Mouse (Mus musculus) midbrain, embryonic 15.5 days (tissue): ENCODE data around the gene Adamts14. TPM values are rescaled to one million over a fixed set of nuclear protein-coding genes. Genes with fewer than 3 reads are reported as not detected.

Experiments used
- ATAC-seq: fragments of 200-750 bp; cut with Nextera tagmentation; replicated peaks from 2 replicates; pipeline ENCODE4 v1.8.0; 2017; ENCODE audit warnings: moderate TSS enrichment
- H3K27ac ChIP-seq: fragments of 300-500 bp; sonication (generic); 2 replicates; pipeline ENCODE4 v1.5.1; 2015; ENCODE audit warnings: mild to moderate bottlenecking, inconsistent platforms
- H3K27me3 ChIP-seq: fragments of 300-500 bp; sonication (generic); replicated peaks from 2 replicates; pipeline ENCODE4 v1.6.1; 2015; ENCODE audit warnings: inconsistent platforms
- H3K36me3 ChIP-seq: fragments of 300-500 bp; sonication (generic); replicated peaks from 2 replicates; pipeline ENCODE4 v1.6.1; 2015; ENCODE audit warnings: inconsistent platforms
- H3K4me1 ChIP-seq: fragments of 300-500 bp; sonication (generic); 2 replicates; pipeline ENCODE4 v1.6.1; 2015; ENCODE audit warnings: inconsistent platforms
- H3K4me2 ChIP-seq: fragments of 300-500 bp; sonication (generic); 2 replicates; pipeline ENCODE4 v1.6.1; 2015; ENCODE audit warnings: inconsistent platforms, mild to moderate bottlenecking, moderate library complexity
- H3K4me3 ChIP-seq: fragments of 300-500 bp; sonication (generic); 2 replicates; pipeline ENCODE4 v1.5.1; 2015; ENCODE audit warnings: mild to moderate bottlenecking, inconsistent platforms
- H3K9ac ChIP-seq: fragments of 300-500 bp; sonication (generic); 2 replicates; pipeline ENCODE4 v1.6.1; 2015; ENCODE audit warnings: mild to moderate bottlenecking, inconsistent platforms
- H3K9me3 ChIP-seq: fragments of 300-500 bp; sonication (generic); 2 replicates; pipeline ENCODE4 v1.6.1; 2016; ENCODE audit warnings: inconsistent platforms
- WGBS: fragments of 180-500 bp; shearing (Covaris S2); methylation state at CpG from one replicate; pipeline ENCODE4 v1.1.7; 2015; ENCODE audit warnings: mixed read lengths; 5-methylcytosine and 5-hydroxymethylcytosine counted together
- polyA plus RNA-seq: library from polyadenylated mRNA; unstranded; fragments of >200 nt; fragmentation: Nextera tagmentation; extraction: Ambion mirVana; gene quantifications from 2 replicates; pipeline ENCODE4 v1.2.1, GENCODE M21; 2015

Gene Adamts14
- polyA plus RNA-seq, 1 experiment from 2014 or later = 0.43 TPM

DNA sequence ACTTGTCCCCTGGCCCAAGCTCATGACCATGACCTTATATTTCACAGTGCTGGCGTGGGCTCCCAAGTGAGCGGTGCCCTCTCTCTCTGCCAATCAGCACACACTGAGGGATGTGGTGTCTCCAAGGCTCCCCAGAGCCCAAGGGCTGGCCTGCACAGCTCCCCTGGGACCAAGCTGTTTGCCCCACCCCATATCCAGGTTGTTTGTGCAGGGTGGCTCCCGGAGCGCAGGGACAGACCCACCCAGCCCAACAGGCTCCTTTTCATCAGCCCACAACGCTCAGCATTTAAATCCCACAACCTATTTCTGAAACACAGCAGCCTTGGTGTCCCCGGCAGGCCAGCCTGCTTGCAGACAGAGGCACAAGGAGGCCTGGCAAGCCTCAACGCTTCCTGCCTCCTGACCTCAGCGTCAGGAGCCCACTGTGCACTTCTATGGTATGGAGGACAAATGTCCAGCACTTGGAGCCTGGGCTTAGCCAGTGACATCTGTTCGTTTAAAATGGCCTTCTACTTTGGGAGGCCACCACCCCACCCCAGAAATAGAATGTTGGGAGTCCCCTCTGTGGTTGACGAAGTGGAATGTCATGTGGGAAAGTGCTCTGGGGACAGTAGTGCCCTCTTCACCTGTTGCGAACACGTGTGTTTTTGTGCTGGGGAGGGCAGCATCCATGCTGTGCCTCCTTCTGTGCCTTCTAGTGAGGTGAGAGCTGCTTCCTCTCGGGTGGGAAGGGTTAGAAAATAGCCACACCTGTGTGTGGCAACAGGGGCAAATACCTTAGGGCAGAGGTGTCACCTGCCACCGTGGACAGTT lies 32.9 kb downstream of the Adamts14 start:
- 75% methylated on average over 14 of the region's 14 CpGs for WGBS
- H3K4me1 ChIP-seq = no peaks in the 10 kb centered on the region
- no peaks in the 10 kb centered on the region for H3K36me3 ChIP-seq
- no peak overlapping the region for H3K27ac ChIP-seq
- H3K4me3 ChIP-seq = no peak overlapping the region
- no peaks in the 10 kb centered on the region for H3K27me3 ChIP-seq
- H3K9me3 ChIP-seq = no peaks in the 10 kb centered on the region
- H3K9ac ChIP-seq = no peak overlapping the region
- H3K4me2 ChIP-seq = no peak overlapping the region
- no peak for ATAC-seq

DNA sequence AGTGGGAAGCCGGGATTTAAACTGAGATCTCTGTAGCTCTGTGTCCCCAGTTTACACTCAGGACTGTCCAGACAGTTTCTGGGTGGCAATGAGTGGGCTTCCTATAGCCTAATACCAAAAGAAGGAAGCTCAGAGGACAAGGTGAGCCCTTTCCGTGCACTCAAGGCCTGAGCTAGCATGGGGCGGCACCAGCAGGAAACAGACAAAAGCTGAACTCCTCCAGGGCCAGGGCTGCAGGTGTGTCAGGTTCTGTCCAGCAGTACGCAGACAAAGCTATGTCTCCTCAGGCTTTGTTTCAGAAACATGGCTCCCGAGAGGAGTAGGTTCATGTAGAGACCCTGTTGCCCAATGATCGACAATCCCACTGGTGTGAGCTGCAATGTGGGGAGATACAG lies 35.9 kb downstream of the Adamts14 start:
- no peaks in the 10 kb centered on the region for H3K36me3 ChIP-seq
- ATAC-seq = no peak
- no peaks in the 10 kb centered on the region for H3K9me3 ChIP-seq
- no peak overlapping the region for H3K9ac ChIP-seq
- H3K4me2 ChIP-seq = no peak overlapping the region
- H3K4me1 ChIP-seq = no peaks in the 10 kb centered on the region
- no peak overlapping the region for H3K27ac ChIP-seq
- H3K4me3 ChIP-seq = no peak overlapping the region
- no peaks in the 10 kb centered on the region for H3K27me3 ChIP-seq
- WGBS = 77% methylated on average over 6 of the region's 6 CpGs

DNA sequence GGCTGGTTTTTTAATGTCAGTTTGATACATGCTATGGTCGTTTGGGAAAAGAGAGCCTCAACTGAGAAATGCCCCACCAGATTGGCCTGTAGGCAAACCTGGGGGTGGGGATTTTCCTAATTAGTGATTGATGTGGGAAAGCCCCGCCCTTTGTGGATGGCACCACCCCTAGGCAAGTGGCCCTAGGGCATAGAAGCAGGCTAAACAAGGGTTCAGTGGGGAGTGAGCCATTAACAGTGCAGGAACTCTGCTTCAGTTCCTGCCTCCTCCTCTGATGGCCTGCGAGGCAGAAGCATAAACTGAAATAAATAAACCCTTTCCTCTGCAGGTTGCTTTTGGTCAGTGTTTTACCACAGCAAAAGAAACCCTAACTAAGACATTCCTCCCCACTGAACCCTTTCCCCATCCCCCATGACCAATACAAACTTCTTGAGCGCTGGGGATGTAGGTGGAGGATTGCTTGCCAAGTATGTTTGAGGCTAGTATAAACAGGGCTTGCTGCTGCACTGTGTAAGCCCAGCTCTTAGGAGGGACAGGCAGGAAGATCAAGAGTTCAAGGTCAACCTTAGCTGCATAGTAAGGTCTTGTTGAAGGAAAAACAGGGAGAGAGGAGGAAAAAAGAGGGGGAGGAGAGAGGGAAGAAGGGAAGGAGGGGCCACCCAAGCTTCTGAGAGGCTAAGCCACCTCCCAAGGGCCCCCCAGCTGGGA lies 36.4 kb downstream of the Adamts14 start:
- H3K27me3 ChIP-seq = no peaks in the 10 kb centered on the region

DNA sequence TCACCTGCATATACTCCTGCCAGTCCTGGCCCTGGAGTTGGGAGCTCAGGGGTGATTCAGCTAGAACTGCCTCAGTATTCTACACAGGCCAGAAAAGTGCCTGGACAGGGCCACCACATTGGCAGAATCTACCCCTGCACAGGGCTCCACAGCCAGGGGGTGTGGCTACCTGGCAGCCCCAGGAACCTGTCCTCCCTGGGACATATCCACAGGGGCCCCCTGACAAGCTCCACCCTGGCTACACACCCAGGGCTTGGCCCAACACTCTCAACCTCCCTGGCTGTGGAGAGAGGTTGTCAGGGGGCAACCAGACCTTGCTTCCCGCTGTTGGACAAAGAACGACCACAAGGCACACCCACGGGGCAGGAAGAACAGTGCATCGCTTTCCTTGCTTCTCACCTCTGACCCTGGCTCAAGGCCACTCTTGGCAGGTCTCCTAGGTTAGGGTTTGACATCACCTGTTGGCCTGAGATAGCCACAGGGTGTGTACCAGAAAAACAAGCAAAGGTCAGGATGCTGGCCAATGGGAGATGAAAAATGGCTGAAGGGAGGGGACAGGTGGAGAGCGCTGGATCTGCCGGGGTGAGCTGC lies 37.5 kb downstream of the Adamts14 start:
- Histone ChIP-seq H3K4me3 (no peak overlapping the region), H3K9ac (no peak overlapping the region), H3K4me1 (no peaks in the 10 kb centered on the region), H3K36me3 (no peaks in the 10 kb centered on the region), H3K27me3 (no peaks in the 10 kb centered on the region), H3K27ac (no peak overlapping the region), H3K9me3 (no peaks in the 10 kb centered on the region), H3K4me2 (no peak overlapping the region)
- no peak for ATAC-seq
- WGBS = 88% methylated on average over 6 of the region's 6 CpGs

More for the DNA sequence above, 36.4 kb downstream of the Adamts14 start:
- no peaks in the 10 kb centered on the region for H3K36me3 ChIP-seq
- no peak overlapping the region for H3K4me2 ChIP-seq
- H3K4me1 ChIP-seq = no peaks in the 10 kb centered on the region
- no peak overlapping the region for H3K27ac ChIP-seq
- no peak overlapping the region for H3K9ac ChIP-seq
- H3K9me3 ChIP-seq = no peaks in the 10 kb centered on the region
- WGBS = 68% methylated on average over 4 of the region's 4 CpGs
- no peak for ATAC-seq
- H3K4me3 ChIP-seq = no peak overlapping the region

DNA sequence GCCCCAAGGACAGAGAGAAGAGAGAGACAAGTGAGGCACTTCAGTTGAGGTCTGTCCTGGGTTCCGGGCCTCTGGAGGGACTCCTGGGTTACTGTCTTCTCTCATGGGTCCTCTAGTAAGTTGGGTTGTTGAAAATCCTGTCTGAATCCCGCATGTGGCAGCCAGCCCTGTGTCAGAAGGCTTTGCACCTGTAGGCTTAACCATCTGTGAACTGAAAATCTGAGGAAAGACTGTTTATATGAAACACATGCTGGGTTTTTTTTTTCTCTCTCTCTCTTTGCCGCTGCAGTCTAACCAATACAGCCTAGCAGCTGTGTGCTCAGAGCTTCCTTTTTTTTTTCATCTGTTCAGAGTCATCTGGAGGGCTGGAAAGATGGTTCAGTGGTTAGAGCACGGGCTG lies 38.9 kb downstream of the Adamts14 start:
- no peaks in the 10 kb centered on the region for H3K9me3 ChIP-seq
- no peak for ATAC-seq
- H3K36me3 ChIP-seq = no peaks in the 10 kb centered on the region
- 87% methylated on average over 4 of the region's 4 CpGs for WGBS
- no peaks in the 10 kb centered on the region for H3K4me1 ChIP-seq
- no peak overlapping the region for H3K9ac ChIP-seq
- no peak overlapping the region for H3K4me2 ChIP-seq
- no peak overlapping the region for H3K27ac ChIP-seq
- no peaks in the 10 kb centered on the region for H3K27me3 ChIP-seq
- no peak overlapping the region for H3K4me3 ChIP-seq

DNA sequence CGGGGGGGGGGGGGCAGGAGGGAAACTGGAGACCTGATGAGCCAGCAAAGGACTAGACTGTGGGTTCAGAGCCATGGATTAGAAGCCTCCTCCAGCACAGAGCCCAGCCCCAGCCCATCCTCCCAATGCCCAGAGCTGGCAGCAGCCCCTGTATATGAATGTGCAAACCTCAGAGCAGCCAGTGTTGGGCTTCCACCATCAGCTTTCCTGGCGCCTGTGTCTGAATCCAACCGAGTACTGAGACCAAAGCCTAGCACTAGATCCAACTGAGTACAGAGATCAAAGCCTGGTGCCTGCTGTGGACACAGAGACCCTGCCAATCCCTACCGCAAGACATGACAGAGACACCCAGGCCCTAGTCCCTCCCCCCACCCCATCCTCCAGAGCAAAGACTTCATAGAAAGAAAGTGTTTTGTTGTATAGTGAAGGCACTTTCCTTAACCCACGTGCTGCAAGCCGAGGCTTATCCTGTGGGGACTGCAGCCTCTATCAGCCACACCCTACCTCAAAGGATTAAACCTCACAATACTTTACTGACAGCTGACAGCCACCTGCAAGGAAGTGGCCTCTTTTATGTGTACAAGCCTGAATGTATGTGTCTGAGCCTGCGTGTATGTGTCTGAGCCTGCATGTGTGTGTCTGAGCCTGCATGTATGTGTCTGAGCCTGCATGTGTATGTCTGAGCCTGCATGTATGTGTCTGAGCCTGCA lies 40.2 kb downstream of the Adamts14 start:
- 26% methylated on average over 7 of the region's 7 CpGs for WGBS
- no peaks in the 10 kb centered on the region for H3K9me3 ChIP-seq
- H3K36me3 ChIP-seq = no peaks in the 10 kb centered on the region
- H3K4me1 ChIP-seq = no peaks in the 10 kb centered on the region
- no peak overlapping the region for H3K4me2 ChIP-seq
- H3K4me3 ChIP-seq = no peak overlapping the region
- no peak overlapping the region for H3K27ac ChIP-seq
- peak; percentile 62; the same call in 1 of the 2 replicates for ATAC-seq
- H3K27me3 ChIP-seq = no peaks in the 10 kb centered on the region
- H3K9ac ChIP-seq = no peak overlapping the region

DNA sequence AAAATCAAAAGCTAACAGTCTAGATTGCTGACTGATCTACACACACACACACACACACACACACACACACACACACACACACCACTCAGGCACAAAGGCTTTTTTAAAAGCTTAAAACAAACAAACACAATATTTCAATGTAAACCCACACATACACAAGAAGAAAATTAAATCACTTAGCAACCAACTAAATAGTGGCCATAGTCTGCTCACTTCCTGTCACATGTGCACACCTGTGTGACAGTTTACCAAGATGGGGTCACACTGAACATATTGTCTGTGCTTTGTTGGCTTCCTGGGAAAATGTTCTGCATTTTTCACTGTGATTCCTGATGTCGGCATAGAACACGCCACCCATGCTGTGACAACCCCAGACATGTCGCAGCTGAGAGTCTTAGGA lies 41.5 kb downstream of the Adamts14 start:
- WGBS = 85% methylated on average over 3 of the region's 3 CpGs
- no peaks in the 10 kb centered on the region for H3K36me3 ChIP-seq
- no peaks in the 10 kb centered on the region for H3K27me3 ChIP-seq
- H3K4me1 ChIP-seq = no peaks in the 10 kb centered on the region
- no peak for ATAC-seq
- H3K4me3 ChIP-seq = no peak overlapping the region
- H3K27ac ChIP-seq = no peak overlapping the region
- no peaks in the 10 kb centered on the region for H3K9me3 ChIP-seq
- no peak overlapping the region for H3K4me2 ChIP-seq
- no peak overlapping the region for H3K9ac ChIP-seq

DNA sequence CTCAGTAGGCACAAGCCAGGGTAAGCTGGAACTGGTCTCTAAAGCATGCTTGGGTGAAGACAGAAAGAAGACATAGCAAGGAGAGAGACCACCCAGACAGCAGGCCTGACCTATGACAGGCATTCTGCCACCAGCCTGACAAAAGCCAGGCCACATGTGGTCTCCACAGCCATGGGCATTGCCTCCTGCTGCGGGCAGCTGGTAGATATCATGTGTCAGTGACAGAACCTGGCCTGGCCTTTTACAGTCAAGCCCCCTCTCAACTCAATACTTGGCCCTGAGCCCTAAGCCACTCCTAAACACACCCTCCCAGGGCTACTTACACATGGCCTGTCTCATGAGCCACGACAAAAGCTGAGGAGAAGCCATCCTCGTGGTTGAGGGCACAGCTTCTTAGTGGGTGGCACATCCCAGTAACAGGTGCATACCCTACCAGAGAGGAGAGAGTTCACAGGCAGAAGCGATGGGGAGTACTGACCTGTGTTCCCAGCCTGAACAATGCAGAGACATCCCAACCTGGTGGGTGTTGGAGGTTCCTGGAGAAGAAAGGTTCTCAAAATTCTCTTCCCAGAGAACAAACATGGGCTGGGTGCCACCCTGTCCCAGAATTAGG lies 46.3 kb downstream of the Adamts14 start:
- Histone ChIP-seq H3K27me3 (no peaks in the 10 kb centered on the region), H3K4me2 (no peak overlapping the region), H3K9me3 (no peaks in the 10 kb centered on the region), H3K4me3 (no peak overlapping the region), H3K9ac (no peak overlapping the region), H3K36me3 (no peaks in the 10 kb centered on the region), H3K4me1 (no peaks in the 10 kb centered on the region), H3K27ac (no peak overlapping the region)
- WGBS = 74% methylated on average over 4 of the region's 4 CpGs
- no peak for ATAC-seq

DNA sequence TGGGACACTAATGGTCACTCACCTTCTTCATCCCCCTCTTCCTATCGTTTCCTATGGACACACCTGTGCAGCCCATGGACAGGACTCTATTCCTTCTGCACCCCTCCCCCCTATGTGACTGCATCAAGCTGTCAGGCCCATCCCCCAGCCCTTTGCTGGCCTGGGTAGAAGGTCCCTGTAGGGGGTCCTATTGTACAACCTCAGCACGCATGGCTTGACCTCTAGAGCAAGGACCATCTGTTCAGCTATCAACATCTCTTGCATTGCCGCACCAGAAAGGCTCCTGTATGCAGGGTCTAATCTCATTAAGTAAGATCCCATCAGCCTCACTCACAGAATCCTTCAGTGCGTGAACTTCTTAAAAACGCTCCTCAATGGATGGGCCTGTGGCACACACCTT lies 47.5 kb downstream of the Adamts14 start:
- no peak for ATAC-seq
- WGBS = 62% methylated on average over 5 of the region's 5 CpGs
- H3K9ac ChIP-seq = no peak overlapping the region
- H3K27me3 ChIP-seq = no peaks in the 10 kb centered on the region
- H3K4me2 ChIP-seq = no peak overlapping the region
- H3K4me1 ChIP-seq = no peaks in the 10 kb centered on the region
- no peaks in the 10 kb centered on the region for H3K9me3 ChIP-seq
- no peak overlapping the region for H3K4me3 ChIP-seq
- H3K27ac ChIP-seq = no peak overlapping the region
- no peaks in the 10 kb centered on the region for H3K36me3 ChIP-seq

DNA sequence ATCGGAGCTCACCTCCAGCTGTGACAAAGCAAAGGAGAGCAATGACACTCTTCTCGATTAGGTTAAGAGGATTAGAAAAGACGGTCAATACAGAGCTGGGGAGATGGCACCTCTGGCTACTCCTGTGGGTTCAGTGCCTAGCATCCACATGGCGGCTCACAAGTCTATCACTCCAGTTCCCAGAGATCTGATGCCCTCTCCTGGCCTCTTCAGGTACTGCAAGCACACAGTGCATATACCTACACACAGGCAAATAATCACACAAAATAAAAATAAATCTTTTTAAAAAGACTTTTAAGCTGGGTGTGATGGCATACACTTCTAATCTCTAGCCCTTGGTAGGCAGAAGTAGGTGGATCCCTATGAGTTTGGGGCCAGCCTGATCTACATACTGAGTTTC lies 53.9 kb downstream of the Adamts14 start:
- Histone ChIP-seq H3K9me3 (no peaks in the 10 kb centered on the region), H3K4me1 (no peaks in the 10 kb centered on the region), H3K4me2 (no peak overlapping the region), H3K27ac (no peak overlapping the region), H3K4me3 (no peak overlapping the region), H3K9ac (no peak overlapping the region), H3K27me3 (no peaks in the 10 kb centered on the region), H3K36me3 (no peaks in the 10 kb centered on the region)
- 89% methylated on average over 4 of the region's 4 CpGs for WGBS
- ATAC-seq = no peak

DNA sequence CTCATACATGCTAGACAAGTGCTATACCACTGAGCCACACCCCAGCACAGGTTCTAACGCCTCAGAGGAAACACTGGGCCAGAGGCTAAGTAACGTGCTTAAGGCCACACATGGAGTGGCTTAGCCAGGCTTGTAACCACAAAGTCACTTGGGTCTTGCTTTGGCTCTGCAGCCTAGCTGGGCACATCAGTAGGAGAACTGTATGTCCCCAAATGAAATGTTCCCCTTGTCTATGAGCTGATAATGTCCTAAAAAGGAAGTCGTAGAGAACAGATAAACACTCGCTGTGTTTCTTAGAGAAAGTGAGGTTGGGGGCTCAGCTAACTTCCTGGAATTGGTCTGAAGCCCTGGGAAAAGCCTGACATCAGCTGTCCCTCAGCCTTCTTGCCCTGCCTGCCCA lies 57.1 kb downstream of the Adamts14 start:
- Histone ChIP-seq H3K27ac (no peak overlapping the region), H3K4me1 (no peaks in the 10 kb centered on the region), H3K36me3 (no peaks in the 10 kb centered on the region), H3K9me3 (no peaks in the 10 kb centered on the region), H3K9ac (no peak overlapping the region), H3K4me2 (no peak overlapping the region), H3K27me3 (0 out of 2 replicates have a peak, but pooled peaks cover 2% of the 10 kb centered on the region), H3K4me3 (no peak overlapping the region)
- 88% methylated on average over 4 of the region's 4 CpGs for WGBS
- ATAC-seq = no peak

DNA sequence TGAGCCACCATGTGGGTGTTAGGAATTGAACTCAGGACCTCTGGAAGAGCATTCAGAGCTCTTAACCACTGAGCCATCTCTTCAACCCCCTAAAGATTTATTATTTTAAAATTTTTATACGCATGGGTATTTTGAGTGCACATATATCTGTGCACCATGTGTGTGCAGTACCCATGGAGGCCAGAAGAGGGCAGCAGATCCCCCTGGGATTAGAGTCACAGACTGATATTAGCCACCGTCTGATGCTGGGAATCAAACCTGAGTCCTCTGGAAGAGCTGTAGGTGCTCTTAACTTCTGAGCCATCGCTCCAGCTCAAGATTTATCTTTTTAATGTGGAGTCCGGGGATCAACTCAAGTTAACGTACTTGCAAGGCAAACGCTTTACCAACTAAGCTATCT lies 57.6 kb downstream of the Adamts14 start:
- Histone ChIP-seq H3K9ac (no peak overlapping the region), H3K9me3 (no peaks in the 10 kb centered on the region), H3K4me2 (no peak overlapping the region), H3K4me3 (no peak overlapping the region), H3K36me3 (no peaks in the 10 kb centered on the region), H3K4me1 (no peaks in the 10 kb centered on the region), H3K27ac (no peak overlapping the region), H3K27me3 (0 out of 2 replicates have a peak, but pooled peaks cover 2% of the 10 kb centered on the region)
- ATAC-seq = no peak
- 92% methylated on average over 6 of the region's 6 CpGs for WGBS
